In genomic region chr19:7140373-7140772, GRCm38 (mm10) we compare ENCODE assay signal across 11 mouse cellular contexts. TPM values are rescaled to one million over a fixed set of nuclear protein-coding genes. Genes with fewer than 3 reads are reported as not detected.
DNase-seq lines count a peak whose midpoint lies in the region; ATAC-seq and TF ChIP-seq lines count a peak whose summit lies in the region.
"Had no signal": no experiment of that assay in that cellular context is flagged by ENCODE, and none has a peak within 500 bp of the region (broad histone marks: within the 10 kb centered on the region; RNA-seq: fewer than 3 reads in every experiment).

No protein-coding gene starts in this region.

- peaks cover 89% of the 10 kb centered on the region for H3K4me1 ChIP-seq in midbrain, embryonic 10.5 days

- TF ChIP-seq CTCF in gastrocnemius, adult 2 months (IDR thresholded peaks at IDR 0.05) = no peak

- H3K4me3 ChIP-seq in gastrocnemius, adult 2 months = no peak overlapping the region
- H3K4me3 ChIP-seq in midbrain, embryonic 10.5 days = no peak overlapping the region

- H3K9me3 ChIP-seq in midbrain, embryonic 10.5 days (replicated peaks) = no peaks in the 10 kb centered on the region

- intact Hi-C loops in gastrocnemius, adult 2 months (cut with DNase I) = no loop called here

- ATAC-seq in CD4-positive, CD25-positive, alpha-beta regulatory T cell, adult 4 months = no peak

- peaks cover 96% of the 10 kb centered on the region for H3K27me3 ChIP-seq in midbrain, embryonic 10.5 days (ENCODE audit: low read depth, poor library complexity, severe bottlenecking)

- peak overlapping the region; percentile 12 for H3K27ac ChIP-seq in gastrocnemius, adult 2 months
- peak overlapping the region; percentile 74 for H3K27ac ChIP-seq in midbrain, embryonic 10.5 days (replicated peaks)

- peak; percentile 75 for DNase-seq in gastrocnemius, adult 2 months
- no peak for DNase-seq in gastrocnemius, postnatal 4 days (ENCODE audit: low spot score in 2 of 2)
- peak; percentile 54 for DNase-seq in thymus, postnatal 4 days
- DNase-seq in thymus, postnatal 0 days (ENCODE audit: low spot score) = no peak
- DNase-seq in midbrain, embryonic 10.5 days (ENCODE audit: low spot score) = no peak
- DNase-seq in embryo, embryonic 9.5 days (ENCODE audit: extremely low spot score) = no peak
- DNase-seq in Muller cell, postnatal 12 days (ENCODE audit: inconsistent ontology term) = no peak
- DNase-seq: B cell, adult 2 months; kidney, adult 11 months; lung, postnatal 10 days had no signal

- H3K36me3 ChIP-seq in midbrain, embryonic 10.5 days = no peaks in the 10 kb centered on the region

- 69% methylated on average over 6 of the region's 6 CpGs for WGBS in midbrain, embryonic 10.5 days

RNA-seq across cellular contexts. Expression of gene Flrt1, which starts 34.8 kb away (rescaled TPM):
- under 1 TPM; 0.53 to 0.54 TPM for total RNA-seq in gastrocnemius, adult 2 months (2021)
- 1 to 10 TPM in 1 of 2 experiments, under 1 TPM in 1; 0.91 to 1.4 TPM for total RNA-seq in gastrocnemius, postnatal 4 days (2021)
- polyA plus RNA-seq in thymus, postnatal 0 days (2015; fragmentation: Nextera tagmentation; extraction: Ambion mirVana) = 1.3 and 1.5 TPM in 2 replicates
- polyA plus RNA-seq in midbrain, embryonic 10.5 days (2016; fragmentation: Nextera tagmentation; extraction: Ambion mirVana) = 6.0 and 7.5 TPM in 2 replicates
- polyA plus RNA-seq in CD4-positive, CD25-positive, alpha-beta regulatory T cell, adult 4 months (2017; shearing (Covaris generic)) = under 1 TPM in 1 of 2 experiments, not detected in 1; 0.22 TPM

Comparison
In these comparisons a context has a peak if more than half of its experiments do, and no peak if none do; other contexts are left out.
1. DNase-seq: peak in gastrocnemius, adult 2 months (single experiment) and thymus, postnatal 4 days (single experiment); none in gastrocnemius, postnatal 4 days (0 of 2), thymus, postnatal 0 days (single experiment), midbrain, embryonic 10.5 days (single experiment), embryo, embryonic 9.5 days (single experiment) and Muller cell, postnatal 12 days (single experiment).